Mouse (Mus musculus) layer of hippocampus, adult 2 months (tissue): ENCODE results near the gene Sin3a. TPM values are rescaled to one million over a fixed set of nuclear protein-coding genes. Genes with fewer than 3 reads are reported as not detected.

Experiments
- DNase-seq, 2 experiments: peaks; one replicate each; pipeline ENCODE4 v3.0.0; 2022; ENCODE audit warnings: low spot score in 2 of 2
- H3K27ac ChIP-seq: fragments of 200-600 bp; 2 replicates; pipeline ENCODE4 v1.8.1; 2022
- H3K4me3 ChIP-seq: fragments of 200-600 bp; 2 replicates; pipeline ENCODE4 v1.8.1; 2022; ENCODE audit warnings: mild to moderate bottlenecking
- CTCF ChIP-seq: fragments of 200-600 bp; conservative IDR thresholded peaks from 2 replicates; pipeline ENCODE4 v1.8.1; 2022; ENCODE audit warnings: antibody characterized with exemption, mild to moderate bottlenecking, moderate library complexity
- total RNA-seq, 2 experiments: library from RNA; stranded (reverse); gene quantifications; 2 replicates each; pipeline ENCODE4 v1.2.3; 2021

Sin3a gene
- total RNA-seq, 2 experiments from 2014 or later, result 32.2 to 33.1 TPM

- peak overlapping the region; percentile 90 for H3K27ac ChIP-seq
- no peak for DNase-seq
- peak overlapping the region; percentile 99 for H3K4me3 ChIP-seq
- no peak for TF ChIP-seq CTCF
Measured at GRCm38 (mm10) chr9:57157499-57157898, 85.7 kb downstream of the Sin3a start.

- Histone ChIP-seq H3K4me3 (peak within 1 kb of the TSS; percentile 99), H3K27ac (peak within 1 kb of the TSS; percentile 90)
- TF ChIP-seq CTCF, result no peak
- DNase-seq, result peak; percentile 91 to 95
Measured at GRCm38 (mm10) chr9:57158013-57158470, 86.2 kb downstream of the Sin3a start, which contains the start of gene Commd4. TSS of gene Commd4 (minus strand) at chr9:57158331.

GRCm38 (mm10) chr9:57158506-57158905, 86.7 kb downstream of the Sin3a start:
- Histone ChIP-seq H3K4me3 (peak overlapping the region; percentile 99), H3K27ac (peak overlapping the region; percentile 90)
- no peak for DNase-seq
- TF ChIP-seq CTCF, result no peak

GRCm38 (mm10) chr9:57162496-57162895, 90.7 kb downstream of the Sin3a start:
- DNase-seq, result no peak
- H3K27ac ChIP-seq, result no peak overlapping the region
- TF ChIP-seq CTCF, result peak; percentile 69
- H3K4me3 ChIP-seq, result no peak overlapping the region

- DNase-seq, result no peak
- no peak overlapping the region for H3K27ac ChIP-seq
- no peak for TF ChIP-seq CTCF
Measured at GRCm38 (mm10) chr9:57163137-57163536, 91.3 kb downstream of the Sin3a start.

GRCm38 (mm10) chr9:57166173-57166572, 94.3 kb downstream of the Sin3a start:
- H3K4me3 ChIP-seq, result no peak overlapping the region
- no peak overlapping the region for H3K27ac ChIP-seq
- DNase-seq, result no peak
- no peak for TF ChIP-seq CTCF

More at GRCm38 (mm10) chr9:57163137-57163536, 91.3 kb downstream of the Sin3a start:
- H3K4me3 ChIP-seq, result no peak overlapping the region

GRCm38 (mm10) chr9:57168411-57168810, 96.6 kb downstream of the Sin3a start:
- no peak for TF ChIP-seq CTCF

More at GRCm38 (mm10) chr9:57168411-57168810, 96.6 kb downstream of the Sin3a start:
- Histone ChIP-seq H3K27ac (no peak overlapping the region), H3K4me3 (no peak overlapping the region)
- no peak for DNase-seq

Other genes with a start within 250 kb of the Sin3a start
- gene Odf3l1, start 207.4 kb upstream of the Sin3a start, total RNA-seq, result not detected
- gene Cspg4, start 207.0 kb upstream of the Sin3a start, total RNA-seq, result 10 to 100 TPM; 17.4 to 18.4 TPM
- 1 to 10 TPM; 7.2 to 8.9 TPM for gene Snx33, start 143.7 kb upstream of the Sin3a start, total RNA-seq
- 10 to 100 TPM; 54.9 to 56.8 TPM for gene Imp3, start 134.6 kb upstream of the Sin3a start, total RNA-seq
- 10 to 100 TPM; 15.2 to 19.1 TPM for gene Snupn, start 121.2 kb upstream of the Sin3a start, total RNA-seq
- 10 to 100 TPM; 27.4 to 30.6 TPM for gene Ptpn9, start 77.1 kb upstream of the Sin3a start, total RNA-seq
- gene Man2c1, start 58.6 kb downstream of the Sin3a start, total RNA-seq, result 100 to 1,000 TPM; 162 to 175 TPM
- gene Neil1, start 76.3 kb downstream of the Sin3a start, total RNA-seq, result 10 to 100 TPM in 1 of 2 experiments, 1 to 10 TPM in 1; 8.9 to 10.2 TPM
- 10 to 100 TPM; 94.5 to 94.7 TPM for gene Commd4, start 86.3 kb downstream of the Sin3a start, total RNA-seq
- not detected for gene Trcg1, start 164.5 kb downstream of the Sin3a start, total RNA-seq
- gene 1700017B05Rik, start 190.6 kb downstream of the Sin3a start, total RNA-seq, result 10 to 100 TPM; 29.4 to 32.4 TPM